Mouse (Mus musculus): ENCODE measurements around the gene Peak1. TPM values are rescaled to one million over a fixed set of nuclear protein-coding genes. Genes with fewer than 3 reads are reported as not detected.
A peak's percentile ranks its signal among the peaks of the same experiment; 100 is the strongest.

The Peak1 gene
- polyA plus RNA-seq, 1 experiment, result 13.0 TPM

GRCm38 (mm10) chr9:56272247-56272598, 145.6 kb downstream of the Peak1 start:
- Histone ChIP-seq H3K36me3 (ENCODE audit: control insufficient read depth, insufficient read depth, low read length) (no peaks in the 10 kb centered on the region), H3K4me1 (ENCODE audit: control insufficient read depth, insufficient read depth, insufficient read length, low read length) (peaks cover 5% of the 10 kb centered on the region; the same call in 1 of the 2 replicates), H3K27me3 (ENCODE audit: control insufficient read depth, insufficient read depth, low read length) (no peaks in the 10 kb centered on the region), H3K27ac (ENCODE audit: insufficient read depth, low read depth, low read length) (peak overlapping the region; percentile 66; the same call in 1 of the 2 replicates), H3K4me3 (ENCODE audit: low read depth, low read length) (no peak overlapping the region)
- TF ChIP-seq CTCF (IDR thresholded peaks at IDR 0.05; ENCODE audit: extremely low read depth, insufficient read length, insufficient replicate concordance, low read depth, low read length), result no peak
- TF ChIP-seq POLR2A (IDR thresholded peaks at IDR 0.05; ENCODE audit: low read depth, low read length), result no peak
- whole genome bisulfite sequencing, result 21% methylated on average over 2 of the region's 2 CpGs

GRCm38 (mm10) chr9:56271326-56272246, 146.3 kb downstream of the Peak1 start:
- Histone ChIP-seq H3K4me1 (ENCODE audit: control insufficient read depth, insufficient read depth, insufficient read length, low read length) (peaks cover 5% of the 10 kb centered on the region; the same call in 1 of the 2 replicates), H3K27me3 (ENCODE audit: control insufficient read depth, insufficient read depth, low read length) (no peaks in the 10 kb centered on the region), H3K27ac (ENCODE audit: insufficient read depth, low read depth, low read length) (peak overlapping the region; percentile 66), H3K4me3 (ENCODE audit: low read depth, low read length) (peak overlapping the region; percentile 20; the same call in 1 of the 2 replicates), H3K36me3 (ENCODE audit: control insufficient read depth, insufficient read depth, low read length) (no peaks in the 10 kb centered on the region)
- 47% methylated on average over 21 of the region's 21 CpGs for WGBS
- no peak for TF ChIP-seq POLR2A (IDR thresholded peaks at IDR 0.05; ENCODE audit: low read depth, low read length)

GRCm38 (mm10) chr9:56269101-56269500, 148.8 kb downstream of the Peak1 start:
- WGBS, result 83% methylated on average over 3 of the region's 3 CpGs

GRCm38 (mm10) chr9:56266200-56266815, 151.6 kb downstream of the Peak1 start:
- no peak overlapping the region for H3K4me3 ChIP-seq (ENCODE audit: low read depth, low read length)
- no peaks in the 10 kb centered on the region for H3K36me3 ChIP-seq (ENCODE audit: control insufficient read depth, insufficient read depth, low read length)
- H3K27ac ChIP-seq (ENCODE audit: insufficient read depth, low read depth, low read length), result 0 out of 2 replicates have a peak overlapping the region, but pooled peaks have one; percentile 19
- 80% methylated on average over 7 of the region's 7 CpGs for whole genome bisulfite sequencing
- peaks cover 9% of the 10 kb centered on the region; the same call in 1 of the 2 replicates for H3K4me1 ChIP-seq (ENCODE audit: control insufficient read depth, insufficient read depth, insufficient read length, low read length)
- no peaks in the 10 kb centered on the region for H3K27me3 ChIP-seq (ENCODE audit: control insufficient read depth, insufficient read depth, low read length)
- no peak for TF ChIP-seq POLR2A (IDR thresholded peaks at IDR 0.05; ENCODE audit: low read depth, low read length)
- TF ChIP-seq CTCF (IDR thresholded peaks at IDR 0.05; ENCODE audit: extremely low read depth, insufficient read length, insufficient replicate concordance, low read depth, low read length), result no peak

More at GRCm38 (mm10) chr9:56269101-56269500, 148.8 kb downstream of the Peak1 start:
- H3K27ac ChIP-seq (ENCODE audit: insufficient read depth, low read depth, low read length), result no peak overlapping the region
- no peak overlapping the region for H3K4me3 ChIP-seq (ENCODE audit: low read depth, low read length)
- H3K27me3 ChIP-seq (ENCODE audit: control insufficient read depth, insufficient read depth, low read length), result no peaks in the 10 kb centered on the region
- peaks cover 8% of the 10 kb centered on the region; the same call in 1 of the 2 replicates for H3K4me1 ChIP-seq (ENCODE audit: control insufficient read depth, insufficient read depth, insufficient read length, low read length)
- no peak for TF ChIP-seq POLR2A (IDR thresholded peaks at IDR 0.05; ENCODE audit: low read depth, low read length)
- no peak for TF ChIP-seq CTCF (IDR thresholded peaks at IDR 0.05; ENCODE audit: extremely low read depth, insufficient read length, insufficient replicate concordance, low read depth, low read length)
- H3K36me3 ChIP-seq (ENCODE audit: control insufficient read depth, insufficient read depth, low read length), result no peaks in the 10 kb centered on the region

GRCm38 (mm10) chr9:56265460-56266199, 152.2 kb downstream of the Peak1 start:
- 77% methylated on average over 5 of the region's 5 CpGs for WGBS
- TF ChIP-seq POLR2A (IDR thresholded peaks at IDR 0.05; ENCODE audit: low read depth, low read length) (no peak), CTCF (IDR thresholded peaks at IDR 0.05; ENCODE audit: extremely low read depth, insufficient read length, insufficient replicate concordance, low read depth, low read length) (no peak)
- Histone ChIP-seq H3K4me3 (ENCODE audit: low read depth, low read length) (no peak overlapping the region), H3K27me3 (ENCODE audit: control insufficient read depth, insufficient read depth, low read length) (no peaks in the 10 kb centered on the region), H3K27ac (ENCODE audit: insufficient read depth, low read depth, low read length) (0 out of 2 replicates have a peak overlapping the region, but pooled peaks have one; percentile 19), H3K4me1 (ENCODE audit: control insufficient read depth, insufficient read depth, insufficient read length, low read length) (peaks cover 9% of the 10 kb centered on the region; the same call in 1 of the 2 replicates), H3K36me3 (ENCODE audit: control insufficient read depth, insufficient read depth, low read length) (no peaks in the 10 kb centered on the region)

- peak overlapping the region; percentile 79; the same call in 1 of the 2 replicates for H3K27ac ChIP-seq (ENCODE audit: insufficient read depth, low read depth, low read length)
- H3K36me3 ChIP-seq (ENCODE audit: control insufficient read depth, insufficient read depth, low read length), result no peaks in the 10 kb centered on the region
- WGBS, result 31% methylated on average over 8 of the region's 8 CpGs
- peaks cover 9% of the 10 kb centered on the region; the same call in 1 of the 2 replicates for H3K4me1 ChIP-seq (ENCODE audit: control insufficient read depth, insufficient read depth, insufficient read length, low read length)
- H3K4me3 ChIP-seq (ENCODE audit: low read depth, low read length), result no peak overlapping the region
- TF ChIP-seq CTCF (IDR thresholded peaks at IDR 0.05; ENCODE audit: extremely low read depth, insufficient read length, insufficient replicate concordance, low read depth, low read length), result no peak
- TF ChIP-seq POLR2A (IDR thresholded peaks at IDR 0.05; ENCODE audit: low read depth, low read length), result no peak
- no peaks in the 10 kb centered on the region for H3K27me3 ChIP-seq (ENCODE audit: control insufficient read depth, insufficient read depth, low read length)
These were observed 152.9 kb downstream of the Peak1 start for GRCm38 (mm10) chr9:56265022-56265360.

Data from small intestine, adult 2 months (tissue).